Mouse (Mus musculus): Measurements from ENCODE around the gene Dyrk1a. TPM values are rescaled to one million over a fixed set of nuclear protein-coding genes. Genes with fewer than 3 reads are reported as not detected.

The Dyrk1a gene
- polyA plus RNA-seq, 1 experiment = 20.7 TPM

DNA sequence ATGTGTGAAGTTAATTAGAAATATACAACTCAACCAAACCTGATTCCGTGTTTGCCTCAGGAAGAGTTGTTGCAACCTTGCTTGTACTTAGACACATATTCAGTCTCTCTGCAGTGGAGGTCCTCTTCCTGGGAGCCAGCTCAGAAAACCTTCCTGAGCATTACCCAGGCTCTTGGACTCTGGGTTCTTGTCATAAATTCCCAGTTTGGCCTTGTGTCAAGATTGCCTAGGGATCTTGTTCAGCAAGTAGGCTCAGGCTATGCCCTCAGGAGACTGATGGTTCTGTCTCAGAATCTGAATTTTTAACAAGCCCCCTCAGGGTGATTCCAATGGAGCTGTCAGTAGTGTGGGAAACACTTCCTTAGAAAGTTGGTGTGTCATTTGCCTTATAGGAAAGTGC, 19.8 kb downstream of the Dyrk1a start:
- Histone ChIP-seq H3K27me3 (ENCODE audit: control insufficient read depth, insufficient read depth, insufficient read length) (no peaks in the 10 kb centered on the region), H3K36me3 (ENCODE audit: control insufficient read depth, insufficient read depth) (no peaks in the 10 kb centered on the region), H3K4me3 (no peak overlapping the region), H3K79me2 (ENCODE audit: control insufficient read depth, insufficient read depth) (peaks cover 100% of the 10 kb centered on the region), H3ac (ENCODE audit: control insufficient read depth, insufficient read length) (no peak overlapping the region), H3K4me2 (ENCODE audit: low read depth) (no peak overlapping the region)
- TF ChIP-seq POLR2AphosphoS2 (IDR thresholded peaks at IDR 0.05; ENCODE audit: insufficient read length, low read depth) (no peak), E2F4 (IDR thresholded peaks at IDR 0.05; ENCODE audit: insufficient read depth) (no peak), CEBPB (IDR thresholded peaks at IDR 0.05; ENCODE audit: insufficient read depth, poor library complexity, severe bottlenecking) (no peak), USF1 (IDR thresholded peaks at IDR 0.05; ENCODE audit: low read depth) (no peak)

DNA sequence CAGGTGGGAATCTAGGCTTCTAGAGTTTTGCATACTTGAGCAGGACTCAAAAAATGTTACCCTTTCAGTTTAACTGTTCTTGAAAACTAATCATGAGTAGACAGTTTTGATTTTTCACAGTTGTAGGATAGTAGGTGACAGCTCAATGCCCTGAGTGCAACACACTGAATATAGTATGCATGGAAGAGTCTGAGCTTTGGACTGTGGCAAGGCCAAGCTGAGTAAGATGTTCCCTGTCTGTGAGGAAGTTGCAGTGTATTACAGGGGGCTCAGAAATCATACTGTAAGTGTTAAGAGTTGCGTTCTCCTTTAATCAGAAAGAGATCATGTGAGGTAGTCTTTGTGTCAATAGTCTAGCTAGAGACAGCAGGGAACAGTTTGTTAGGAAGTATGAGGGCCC, 20.4 kb downstream of the Dyrk1a start:
- no peak overlapping the region for H3K4me3 ChIP-seq
- H3ac ChIP-seq (ENCODE audit: control insufficient read depth, insufficient read length) = no peak overlapping the region
- no peaks in the 10 kb centered on the region for H3K27me3 ChIP-seq (ENCODE audit: control insufficient read depth, insufficient read depth, insufficient read length)
- peaks cover 100% of the 10 kb centered on the region for H3K79me2 ChIP-seq (ENCODE audit: control insufficient read depth, insufficient read depth)
- no peak overlapping the region for H3K4me2 ChIP-seq (ENCODE audit: low read depth)
- TF ChIP-seq POLR2AphosphoS2 (IDR thresholded peaks at IDR 0.05; ENCODE audit: insufficient read length, low read depth) (no peak), TCF3 (IDR thresholded peaks at IDR 0.05; ENCODE audit: insufficient read length, low read depth) (no peak)
- no peaks in the 10 kb centered on the region for H3K36me3 ChIP-seq (ENCODE audit: control insufficient read depth, insufficient read depth)

DNA sequence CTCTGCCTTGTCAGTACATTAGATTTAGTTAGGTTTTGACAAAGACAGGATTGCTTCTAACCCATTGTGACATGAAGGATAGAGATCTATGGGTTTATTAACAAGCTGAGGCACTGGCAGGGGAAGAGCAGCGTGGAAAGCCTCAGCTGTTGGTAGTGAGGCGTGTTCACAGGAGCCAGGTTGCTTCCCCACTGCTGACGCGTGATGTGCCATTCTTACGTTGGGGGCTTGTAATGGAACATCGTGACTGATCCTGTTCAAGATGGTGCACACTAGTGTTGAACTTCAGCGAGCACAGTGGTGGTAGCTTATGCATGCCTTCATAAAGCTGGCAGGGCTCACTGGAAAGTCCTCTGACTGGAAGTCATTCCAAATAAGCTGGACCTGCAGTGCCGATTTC, 21.2 kb downstream of the Dyrk1a start:
- no peaks in the 10 kb centered on the region for H3K36me3 ChIP-seq (ENCODE audit: control insufficient read depth, insufficient read depth)
- no peak overlapping the region for H3K4me3 ChIP-seq
- H3ac ChIP-seq (ENCODE audit: control insufficient read depth, insufficient read length) = no peak overlapping the region
- peaks cover 100% of the 10 kb centered on the region for H3K79me2 ChIP-seq (ENCODE audit: control insufficient read depth, insufficient read depth)
- H3K27me3 ChIP-seq (ENCODE audit: control insufficient read depth, insufficient read depth, insufficient read length) = no peaks in the 10 kb centered on the region
- TF ChIP-seq POLR2AphosphoS2 (IDR thresholded peaks at IDR 0.05; ENCODE audit: insufficient read length, low read depth) (no peak), POLR2A (IDR thresholded peaks at IDR 0.05; ENCODE audit: insufficient read length, low read depth) (no peak), SRF (IDR thresholded peaks at IDR 0.05; ENCODE audit: control insufficient read depth, insufficient read length, low read depth) (no peak), MYOD1 (IDR thresholded peaks at IDR 0.05; ENCODE audit: control insufficient read depth in 1 of 3, insufficient read length in 2 of 3, low read depth in 2 of 3) (peak in 1 of 3 experiments; percentile 6), TCF3 (IDR thresholded peaks at IDR 0.05; ENCODE audit: insufficient read length, low read depth) (no peak), E2F4 (IDR thresholded peaks at IDR 0.05; ENCODE audit: insufficient read depth) (no peak), CEBPB (IDR thresholded peaks at IDR 0.05; ENCODE audit: insufficient read depth, poor library complexity, severe bottlenecking) (no peak)
- H3K4me2 ChIP-seq (ENCODE audit: low read depth) = no peak overlapping the region

DNA sequence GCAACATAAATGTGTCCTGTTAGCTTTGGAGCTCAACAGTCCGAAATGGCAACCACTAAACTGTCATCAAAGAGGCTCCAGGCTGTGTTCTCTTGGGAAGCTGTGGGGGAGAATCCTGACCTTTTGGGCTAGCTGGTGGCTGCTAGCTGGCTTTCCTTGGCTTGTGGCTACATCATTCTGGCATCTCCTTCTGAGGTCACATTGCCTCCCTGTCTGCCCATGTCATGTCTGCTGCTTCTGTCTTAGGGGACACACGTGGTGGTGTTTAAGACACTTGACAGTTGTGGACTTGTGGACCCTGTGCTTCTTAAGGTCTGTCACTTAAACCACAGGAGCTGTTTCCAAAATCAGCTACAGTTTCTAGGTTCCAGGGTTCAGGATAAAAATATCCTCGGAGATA, 21.7 kb downstream of the Dyrk1a start:
- Histone ChIP-seq H3K79me2 (ENCODE audit: control insufficient read depth, insufficient read depth) (peaks cover 100% of the 10 kb centered on the region), H3K4me3 (no peak overlapping the region), H3K27me3 (ENCODE audit: control insufficient read depth, insufficient read depth, insufficient read length) (no peaks in the 10 kb centered on the region), H3ac (ENCODE audit: control insufficient read depth, insufficient read length) (no peak overlapping the region), H3K4me2 (ENCODE audit: low read depth) (no peak overlapping the region), H3K36me3 (ENCODE audit: control insufficient read depth, insufficient read depth) (no peaks in the 10 kb centered on the region)
- TF ChIP-seq TCF3 (IDR thresholded peaks at IDR 0.05; ENCODE audit: insufficient read length, low read depth) (no peak), MAX (IDR thresholded peaks at IDR 0.05; ENCODE audit: low read depth) (no peak), MYOD1 (IDR thresholded peaks at IDR 0.05; ENCODE audit: control insufficient read depth in 1 of 3, insufficient read length in 2 of 3, low read depth in 2 of 3) (no peak), E2F4 (IDR thresholded peaks at IDR 0.05; ENCODE audit: insufficient read depth) (no peak), MYOG (IDR thresholded peaks at IDR 0.05; ENCODE audit: control insufficient read depth in 1 of 3, insufficient read depth in 1 of 3, insufficient read length in 2 of 3, low read depth in 2 of 3) (no peak)

DNA sequence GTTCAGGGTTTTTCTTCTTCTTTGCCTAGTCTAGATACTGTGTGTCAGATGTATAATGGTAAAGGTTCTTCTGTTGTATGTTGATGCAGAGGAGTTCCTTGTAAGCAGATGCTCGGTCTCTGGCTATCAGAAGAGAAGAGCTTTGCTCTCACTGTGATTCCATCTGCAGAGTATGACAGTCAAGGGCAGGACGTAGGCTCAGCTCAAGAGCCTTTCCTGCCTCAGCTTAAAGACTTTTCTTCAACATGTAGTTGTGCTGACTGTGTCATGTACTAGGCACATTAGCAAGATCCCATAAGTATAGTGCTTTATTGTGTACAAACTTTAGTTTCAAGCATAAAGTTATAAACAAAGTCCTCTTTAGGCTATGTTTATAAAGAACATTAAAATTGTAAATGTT, 26.8 kb downstream of the Dyrk1a start:
- no peak overlapping the region for H3K4me2 ChIP-seq (ENCODE audit: low read depth)
- no peak overlapping the region for H3ac ChIP-seq (ENCODE audit: control insufficient read depth, insufficient read length)
- no peaks in the 10 kb centered on the region for H3K36me3 ChIP-seq (ENCODE audit: control insufficient read depth, insufficient read depth)
- peaks cover 100% of the 10 kb centered on the region for H3K79me2 ChIP-seq (ENCODE audit: control insufficient read depth, insufficient read depth)
- no peak overlapping the region for H3K4me3 ChIP-seq
- TF ChIP-seq CEBPB (IDR thresholded peaks at IDR 0.05; ENCODE audit: insufficient read depth, poor library complexity, severe bottlenecking) (no peak), POLR2A (IDR thresholded peaks at IDR 0.05; ENCODE audit: insufficient read length, low read depth) (no peak), E2F4 (IDR thresholded peaks at IDR 0.05; ENCODE audit: insufficient read depth) (no peak), MYOG (IDR thresholded peaks at IDR 0.05; ENCODE audit: control insufficient read depth in 1 of 3, insufficient read depth in 1 of 3, insufficient read length in 2 of 3, low read depth in 2 of 3) (no peak), USF1 (IDR thresholded peaks at IDR 0.05; ENCODE audit: low read depth) (no peak), SRF (IDR thresholded peaks at IDR 0.05; ENCODE audit: control insufficient read depth, insufficient read length, low read depth) (no peak), MAX (IDR thresholded peaks at IDR 0.05; ENCODE audit: low read depth) (no peak), MYOD1 (IDR thresholded peaks at IDR 0.05; ENCODE audit: control insufficient read depth in 1 of 3, insufficient read length in 2 of 3, low read depth in 2 of 3) (no peak), TCF12 (IDR thresholded peaks at IDR 0.05; ENCODE audit: insufficient read depth, poor library complexity, severe bottlenecking) (no peak), REST (IDR thresholded peaks at IDR 0.05; ENCODE audit: insufficient read depth, insufficient read length) (no peak), TCF3 (IDR thresholded peaks at IDR 0.05; ENCODE audit: insufficient read length, low read depth) (no peak), POLR2AphosphoS2 (IDR thresholded peaks at IDR 0.05; ENCODE audit: insufficient read length, low read depth) (no peak)
- H3K27me3 ChIP-seq (ENCODE audit: control insufficient read depth, insufficient read depth, insufficient read length) = no peaks in the 10 kb centered on the region

DNA sequence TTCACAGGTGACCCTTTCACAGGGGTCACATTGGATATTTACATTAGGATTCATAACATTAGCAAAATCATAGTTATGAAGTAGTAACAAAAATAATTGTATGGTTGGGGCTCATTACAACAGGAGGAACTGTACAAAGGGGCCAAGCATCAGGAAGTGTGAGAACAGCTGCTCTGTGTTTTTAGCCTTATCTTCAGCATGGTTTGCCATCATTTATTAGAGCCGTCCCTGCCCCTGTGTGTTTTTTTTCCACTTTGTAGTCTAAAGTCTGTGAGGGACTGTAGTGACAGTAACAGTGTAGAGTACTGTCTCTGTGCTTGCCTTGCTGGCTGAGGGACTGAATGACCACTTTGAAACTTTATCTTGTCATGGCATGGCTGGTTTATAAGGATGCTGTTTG, 27.8 kb downstream of the Dyrk1a start:
- no peaks in the 10 kb centered on the region for H3K36me3 ChIP-seq (ENCODE audit: control insufficient read depth, insufficient read depth)
- no peak overlapping the region for H3ac ChIP-seq (ENCODE audit: control insufficient read depth, insufficient read length)
- H3K4me2 ChIP-seq (ENCODE audit: low read depth) = no peak overlapping the region
- H3K79me2 ChIP-seq (ENCODE audit: control insufficient read depth, insufficient read depth) = peaks cover 100% of the 10 kb centered on the region
- TF ChIP-seq POLR2A (IDR thresholded peaks at IDR 0.05; ENCODE audit: insufficient read length, low read depth) (no peak), CEBPB (IDR thresholded peaks at IDR 0.05; ENCODE audit: insufficient read depth, poor library complexity, severe bottlenecking) (no peak), MYOD1 (IDR thresholded peaks at IDR 0.05; ENCODE audit: control insufficient read depth in 1 of 3, insufficient read length in 2 of 3, low read depth in 2 of 3) (peak in 2 of 3 experiments; percentile 10 to 18), TCF12 (IDR thresholded peaks at IDR 0.05; ENCODE audit: insufficient read depth, poor library complexity, severe bottlenecking) (no peak), MYOG (IDR thresholded peaks at IDR 0.05; ENCODE audit: control insufficient read depth in 1 of 3, insufficient read depth in 1 of 3, insufficient read length in 2 of 3, low read depth in 2 of 3) (no peak)
- no peak overlapping the region for H3K4me3 ChIP-seq
- H3K27me3 ChIP-seq (ENCODE audit: control insufficient read depth, insufficient read depth, insufficient read length) = no peaks in the 10 kb centered on the region
